Comparison of ENCODE assay signal across 20 mouse cellular contexts in the genomic region with DNA sequence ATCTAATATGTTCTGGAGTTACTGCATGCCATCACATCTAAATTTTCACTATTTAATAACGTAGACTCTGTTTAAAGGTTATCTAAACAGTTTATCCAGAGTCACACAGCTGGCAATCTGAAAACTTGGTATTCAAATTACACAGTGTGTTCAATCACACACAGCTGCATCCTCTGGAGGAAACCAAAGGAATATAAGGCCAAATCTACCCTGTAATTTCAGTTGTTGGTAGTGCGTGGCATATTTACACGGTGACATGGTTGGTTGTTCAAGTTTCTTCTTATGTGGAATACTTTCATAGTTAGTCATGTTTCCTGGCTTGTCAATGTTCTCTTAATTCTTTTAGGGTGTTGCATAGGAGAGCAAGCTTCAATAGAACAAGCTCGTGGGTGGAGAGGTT.
DNase-seq lines count a peak whose midpoint lies in the region; ATAC-seq and TF ChIP-seq lines count a peak whose summit lies in the region.
"Had no signal": no experiment of that assay in that cellular context is flagged by ENCODE, and none has a peak within 500 bp of the region (broad histone marks: within the 10 kb centered on the region; RNA-seq: fewer than 3 reads in every experiment).

No protein-coding gene starts in this region.

- H3K9ac ChIP-seq in lung, postnatal 0 days (replicated peaks; ENCODE audit: low read depth): no peak overlapping the region
- no peak overlapping the region for H3K9ac ChIP-seq in stomach, embryonic 16.5 days (ENCODE audit: low read length)
- H3K9ac ChIP-seq: forebrain, embryonic 12.5 days; hindbrain, embryonic 14.5 days; limb, embryonic 12.5 days; liver, postnatal 0 days; midbrain, embryonic 12.5 days had no signal

- TF ChIP-seq CTCF in lung, postnatal 0 days (IDR thresholded peaks at IDR 0.05): no peak
- no peak for TF ChIP-seq CTCF in brain, embryonic 14.5 days (IDR thresholded peaks at IDR 0.05; ENCODE audit: borderline replicate concordance, extremely low read depth, insufficient read depth, insufficient read length)

- no peak for TF ChIP-seq POLR2A in brain, embryonic 14.5 days (IDR thresholded peaks at IDR 0.05; ENCODE audit: borderline replicate concordance, extremely low read depth, insufficient read depth, insufficient read length, poor library complexity, severe bottlenecking)

- ATAC-seq in lung, postnatal 0 days: no peak; the same call in 1 of the 2 replicates
- no peak for ATAC-seq in stomach, embryonic 16.5 days (ENCODE audit: insufficient read depth, low FRiP score)
- ATAC-seq: inflammation-experienced regulatory T-cells, adult 6 months; liver, postnatal 0 days had no signal

- 37% methylated on average over 4 of the region's 4 CpGs for WGBS in lung, postnatal 0 days
- WGBS in stomach, embryonic 16.5 days: 47% methylated on average over 4 of the region's 4 CpGs

- H3K27ac ChIP-seq in lung, postnatal 0 days (ENCODE audit: low read length): no peak overlapping the region
- H3K27ac ChIP-seq in stomach, embryonic 16.5 days (ENCODE audit: low read length): peak overlapping the region; percentile 60
- H3K27ac ChIP-seq: heart, embryonic 10.5 days; limb, embryonic 12.5 days had no signal

- H3K4me2 ChIP-seq in lung, postnatal 0 days (replicated peaks; ENCODE audit: low read depth, low read length): no peak overlapping the region
- no peak overlapping the region for H3K4me2 ChIP-seq in stomach, embryonic 16.5 days (ENCODE audit: low read depth, low read length)
- H3K4me2 ChIP-seq: hindbrain, embryonic 14.5 days; limb, embryonic 12.5 days; liver, embryonic 11.5 days had no signal

- no peaks in the 10 kb centered on the region for H3K27me3 ChIP-seq in lung, postnatal 0 days (replicated peaks; ENCODE audit: insufficient read depth, low read length)
- H3K27me3 ChIP-seq in stomach, embryonic 16.5 days (ENCODE audit: control insufficient read depth, insufficient read depth, low read length): no peaks in the 10 kb centered on the region
- H3K27me3 ChIP-seq: forebrain, embryonic 12.5 days; limb, embryonic 12.5 days; midbrain, embryonic 12.5 days had no signal

- 0 out of 2 replicates have a peak, but pooled peaks cover 3% of the 10 kb centered on the region for H3K4me1 ChIP-seq in lung, postnatal 0 days (ENCODE audit: insufficient read depth, low read depth, low read length)
- peaks cover 11% of the 10 kb centered on the region for H3K4me1 ChIP-seq in stomach, embryonic 16.5 days (ENCODE audit: control insufficient read depth, insufficient read depth, low read length)

- no peak for TF ChIP-seq EP300 in lung, postnatal 0 days (IDR thresholded peaks at IDR 0.05)

- no peaks in the 10 kb centered on the region for H3K36me3 ChIP-seq in lung, postnatal 0 days (ENCODE audit: insufficient read depth, low read length)
- H3K36me3 ChIP-seq in stomach, embryonic 16.5 days (ENCODE audit: control insufficient read depth, insufficient read depth, low read length): no peaks in the 10 kb centered on the region
- H3K36me3 ChIP-seq: forebrain, embryonic 12.5 days; heart, embryonic 10.5 days; limb, embryonic 12.5 days; midbrain, embryonic 12.5 days had no signal

- DNase-seq in embryo, embryonic 11 days: peak; percentile 13
- no peak for DNase-seq in embryo, embryonic 9.5 days (ENCODE audit: extremely low spot score)
- peak; percentile 42 for DNase-seq in lung, postnatal 0 days (ENCODE audit: low spot score)
- no peak for DNase-seq in lung, postnatal 14 days
- peak; percentile 19 for DNase-seq in brain, embryonic 14.5 days (ENCODE audit: low read depth)
- no peak for DNase-seq in adrenal gland, postnatal 14 days
- DNase-seq: cerebellum, adult 11-12 months; heart, postnatal 4 days; kidney, adult 8-10 months; kidney, postnatal 14 days; liver, postnatal 0 days; retina, postnatal 1 day had no signal

- H3K4me3 ChIP-seq in lung, postnatal 0 days (ENCODE audit: low read depth, low read length): no peak overlapping the region
- no peak overlapping the region for H3K4me3 ChIP-seq in stomach, embryonic 16.5 days (replicated peaks; ENCODE audit: low read length)
- H3K4me3 ChIP-seq: forebrain, embryonic 12.5 days; heart, embryonic 10.5 days; limb, embryonic 12.5 days; midbrain, embryonic 12.5 days had no signal

- no peaks in the 10 kb centered on the region for H3K9me3 ChIP-seq in lung, postnatal 0 days (ENCODE audit: low read length)
- no peaks in the 10 kb centered on the region for H3K9me3 ChIP-seq in stomach, embryonic 16.5 days (replicated peaks; ENCODE audit: control insufficient read depth, low read length)
- H3K9me3 ChIP-seq: forebrain, embryonic 12.5 days; heart, embryonic 10.5 days; limb, embryonic 12.5 days; midbrain, embryonic 12.5 days had no signal

Comparison
In these comparisons a context has a peak if more than half of its experiments do, and no peak if none do; other contexts are left out.
1. DNase-seq: peak in embryo, embryonic 11 days (single experiment), lung, postnatal 0 days (single experiment) and brain, embryonic 14.5 days (single experiment); none in embryo, embryonic 9.5 days (single experiment), lung, postnatal 14 days (single experiment) and adrenal gland, postnatal 14 days (single experiment).